In the genomic region with DNA sequence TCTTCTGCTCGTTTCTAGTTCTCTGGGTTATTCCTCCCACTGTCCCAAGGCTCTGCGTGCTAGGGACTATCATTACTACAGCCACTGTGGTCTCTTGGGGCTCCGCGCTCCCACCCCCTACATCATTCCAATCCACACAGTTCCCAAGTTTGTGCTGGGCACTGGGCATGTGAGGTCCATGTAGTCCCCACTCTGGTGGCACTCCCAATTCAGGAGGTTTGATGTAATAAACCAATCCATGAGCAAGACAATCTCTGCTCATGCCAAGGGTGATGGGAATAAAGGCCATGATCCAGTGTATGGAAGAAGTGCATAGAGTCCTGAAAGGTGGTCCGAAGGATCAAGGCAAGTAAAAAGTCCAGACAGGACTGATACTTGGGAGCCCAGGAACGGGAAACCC, we compare ENCODE assay signal across 7 mouse cellular contexts. TPM values are rescaled to one million over a fixed set of nuclear protein-coding genes. Genes with fewer than 3 reads are reported as not detected.
A peak's percentile ranks its signal among the peaks of the same experiment; 100 is the strongest.
DNase-seq lines count a peak whose midpoint lies in the region; ATAC-seq and TF ChIP-seq lines count a peak whose summit lies in the region.

Gene Pip5kl1 (plus strand): TSS at position 301 of the 400 bp plus-strand sequence.

- H3K9ac ChIP-seq in intestine, embryonic 15.5 days = peak within 1 kb of the TSS; percentile 46
- H3K9ac ChIP-seq in neural tube, embryonic 12.5 days = peak within 1 kb of the TSS; percentile 57

- H3K4me2 ChIP-seq in intestine, embryonic 15.5 days (replicated peaks) = peak within 1 kb of the TSS; percentile 87
- peak within 1 kb of the TSS; percentile 96 for H3K4me2 ChIP-seq in neural tube, embryonic 12.5 days (replicated peaks)

- H3K9me3 ChIP-seq in intestine, embryonic 15.5 days = no peaks in the 10 kb centered on the region
- no peaks in the 10 kb centered on the region for H3K9me3 ChIP-seq in neural tube, embryonic 12.5 days

- 76% methylated on average over 6 of the region's 6 CpGs for WGBS in intestine, embryonic 15.5 days
- 76% methylated on average over 6 of the region's 6 CpGs for WGBS in neural tube, embryonic 12.5 days

- no peak for ATAC-seq in intestine, embryonic 15.5 days
- ATAC-seq in neural tube, embryonic 12.5 days (ENCODE audit: low FRiP score, low read depth) = no peak

- no peak for TF ChIP-seq CTCF in left cerebral cortex, adult 2 months (IDR thresholded peaks at IDR 0.05)
- TF ChIP-seq CTCF in embryonic fibroblast, embryonic 13.5 days (IDR thresholded peaks at IDR 0.05; ENCODE audit: borderline replicate concordance, insufficient read depth, low read length) = no peak

- TF ChIP-seq POLR2A in embryonic fibroblast, embryonic 13.5 days (IDR thresholded peaks at IDR 0.05; ENCODE audit: low read depth, low read length) = no peak; the same call in 1 of the 2 replicates

- peak within 1 kb of the TSS; percentile 80 for H3K27ac ChIP-seq in left cerebral cortex, adult 2 months
- no peak within 1 kb of the TSS for H3K27ac ChIP-seq in embryonic fibroblast, embryonic 13.5 days (ENCODE audit: insufficient read depth, low read length)
- no peak within 1 kb of the TSS for H3K27ac ChIP-seq in intestine, embryonic 15.5 days
- H3K27ac ChIP-seq in neural tube, embryonic 12.5 days = no peak within 1 kb of the TSS

- no peaks in the 10 kb centered on the region for H3K4me1 ChIP-seq in embryonic fibroblast, embryonic 13.5 days (ENCODE audit: control insufficient read depth, insufficient read depth, low read length)
- H3K4me1 ChIP-seq in intestine, embryonic 15.5 days (replicated peaks) = peaks cover 19% of the 10 kb centered on the region
- H3K4me1 ChIP-seq in neural tube, embryonic 12.5 days = peaks cover 8% of the 10 kb centered on the region

- intact Hi-C loops in left cerebral cortex, adult 2 months (cut with DNase I) = no loop called here
- intact Hi-C loops in left cerebral cortex, postnatal 36 days (cut with DNase I) = no loop called here

- H3K27me3 ChIP-seq in intestine, embryonic 15.5 days (replicated peaks) = peaks cover 18% of the 10 kb centered on the region; the same call in 1 of the 2 replicates
- H3K27me3 ChIP-seq in neural tube, embryonic 12.5 days (replicated peaks) = peaks cover 25% of the 10 kb centered on the region

- H3K36me3 ChIP-seq in intestine, embryonic 15.5 days = 0 out of 2 replicates have a peak, but pooled peaks cover 3% of the 10 kb centered on the region
- H3K36me3 ChIP-seq in neural tube, embryonic 12.5 days = 0 out of 2 replicates have a peak, but pooled peaks cover 6% of the 10 kb centered on the region

- DNase-seq in left cerebral cortex, adult 2 months (ENCODE audit: extremely low spot score in 1 of 2, low spot score in 2 of 2) = no peak
- no peak for DNase-seq in left cerebral cortex, postnatal 36 days (ENCODE audit: low spot score in 2 of 2)
- DNase-seq in yolk sac, embryonic 10.5 days (ENCODE audit: low spot score) = no peak
- no peak for DNase-seq in MN1 (ENCODE audit: low spot score)

- peak within 1 kb of the TSS; percentile 50 for H3K4me3 ChIP-seq in left cerebral cortex, adult 2 months
- peak within 1 kb of the TSS; percentile 30 for H3K4me3 ChIP-seq in embryonic fibroblast, embryonic 13.5 days (ENCODE audit: insufficient read depth, low read length)
- H3K4me3 ChIP-seq in intestine, embryonic 15.5 days (replicated peaks) = peak within 1 kb of the TSS; percentile 37
- peak within 1 kb of the TSS; percentile 51 for H3K4me3 ChIP-seq in neural tube, embryonic 12.5 days

RNA-seq across cellular contexts. Expression of gene Pip5kl1, which starts in this region (rescaled TPM):
- 10 to 100 TPM; 10.1 to 14.1 TPM for total RNA-seq in left cerebral cortex, adult 2 months (2021)
- 10 to 100 TPM in 1 of 2 experiments, 1 to 10 TPM in 1; 9.2 to 11.7 TPM for total RNA-seq in left cerebral cortex, postnatal 36 days (2021)
- 0.67 TPM in 1 of 2 replicates, not detected in the other for polyA plus RNA-seq in embryonic fibroblast, embryonic 13.5 days (2011; ENCODE audit: insufficient read length, low read depth, missing spikeins)
- 0.56 and 0.69 TPM in 2 replicates for polyA plus RNA-seq in intestine, embryonic 15.5 days (2015; fragmentation: Nextera tagmentation; extraction: Ambion mirVana)
- 3.9 and 4.0 TPM in 2 replicates for polyA plus RNA-seq in neural tube, embryonic 12.5 days (2016; fragmentation: Nextera tagmentation; extraction: Ambion mirVana)
